Mouse (Mus musculus) intestine, embryonic 14.5 days (tissue): Measurements from ENCODE around the gene Fasn. TPM values are rescaled to one million over a fixed set of nuclear protein-coding genes. Genes with fewer than 3 reads are reported as not detected.
A peak's percentile ranks its signal among the peaks of the same experiment; 100 is the strongest.
"Not testable (repeated sequence)": the region's sequence is repeated elsewhere in the genome, so short reads cannot be mapped to it uniquely, and the experiment has no call there.

Source experiments
- ATAC-seq: fragments of 200-750 bp; cut with Nextera tagmentation; replicated peaks from 2 replicates; pipeline ENCODE4 v1.8.0; 2017; ENCODE audit warnings: low read depth, moderate number of reproducible peaks, moderate TSS enrichment, moderate library complexity; ENCODE audit not compliant: low FRiP score, low TSS enrichment
- DNase-seq: peaks from one replicate; pipeline ENCODE4 v3.0.0-alpha.2; 2018; ENCODE audit warnings: low spot score
- H3K27ac ChIP-seq: fragments of 300-500 bp; sonication (generic); 2 replicates; pipeline ENCODE4 v1.5.1; 2014; ENCODE audit warnings: low read depth, mild to moderate bottlenecking, control low read depth
- H3K27me3 ChIP-seq: fragments of 300-500 bp; sonication (generic); replicated peaks from 2 replicates; pipeline ENCODE4 v1.6.1; 2014; ENCODE audit warnings: low read length, control low read depth; ENCODE audit not compliant: control insufficient read depth, insufficient read depth
- H3K36me3 ChIP-seq: fragments of 300-500 bp; sonication (generic); 2 replicates; pipeline ENCODE4 v1.6.1; 2014; ENCODE audit warnings: low read length, control low read depth; ENCODE audit not compliant: control insufficient read depth, insufficient read depth
- H3K4me1 ChIP-seq: fragments of 300-500 bp; sonication (generic); replicated peaks from 2 replicates; pipeline ENCODE4 v1.6.1; 2014; ENCODE audit warnings: low read length, control low read depth, mixed read lengths; ENCODE audit not compliant: control insufficient read depth, insufficient read depth
- H3K4me2 ChIP-seq: fragments of 300-500 bp; sonication (generic); 2 replicates; pipeline ENCODE4 v1.6.1; 2014; ENCODE audit warnings: low read length
- H3K4me3 ChIP-seq: fragments of 300-500 bp; sonication (generic); 2 replicates; pipeline ENCODE4 v1.5.1; 2014; ENCODE audit warnings: low read depth, low read length, control low read depth, mixed read lengths
- H3K9ac ChIP-seq: fragments of 300-500 bp; sonication (generic); 2 replicates; pipeline ENCODE4 v1.6.1; 2014; ENCODE audit warnings: mild to moderate bottlenecking, low read length
- H3K9me3 ChIP-seq: fragments of 300-500 bp; sonication (generic); 2 replicates; pipeline ENCODE4 v1.6.1; 2016; ENCODE audit warnings: low read length, control low read depth; ENCODE audit not compliant: control insufficient read depth
- WGBS: fragments of 180-500 bp; shearing (Covaris S2); extraction: QIAGEN DNeasy Blood & Tissue Kit; methylation state at CpG from one replicate; pipeline ENCODE4 v1.1.7; 2014; 5-methylcytosine and 5-hydroxymethylcytosine counted together
- polyA plus RNA-seq: library from polyadenylated mRNA; unstranded; fragments of >200 nt; fragmentation: Nextera tagmentation; extraction: Ambion mirVana; gene quantifications from 2 replicates; pipeline ENCODE4 v1.2.1, GENCODE M21; 2014

Fasn gene
- polyA plus RNA-seq, 1 experiment from 2014 or later, result 115 TPM

- not testable (repeated sequence) for H3K4me3 ChIP-seq, H3K9me3 ChIP-seq, H3K9ac ChIP-seq, H3K27ac ChIP-seq, DNase-seq, H3K36me3 ChIP-seq, H3K27me3 ChIP-seq, H3K4me1 ChIP-seq
- WGBS, result 7% methylated on average over 5 of the region's 23 CpGs
- H3K4me2 ChIP-seq, result peak overlapping the region; percentile 29
- ATAC-seq, result peak; percentile 53
Observed at GRCm38 (mm10) chr11:120763121-120763999, 61.0 kb downstream of the Fasn start.

GRCm38 (mm10) chr11:120762672-120763041 lies 61.7 kb downstream of the Fasn start, which contains the start of gene Hmga1b:
Gene Hmga1b (plus strand): TSS chr11:120762794.
- H3K4me3 ChIP-seq, H3K4me1 ChIP-seq, H3K36me3 ChIP-seq, H3K9ac ChIP-seq, H3K27me3 ChIP-seq: not testable (repeated sequence)
- H3K4me2 ChIP-seq, result peak within 1 kb of the TSS; percentile 29
- DNase-seq, result peak; percentile 63
- 16% methylated on average over 12 of the region's 14 CpGs for WGBS
- ATAC-seq, result peak; percentile 61; the same call in 1 of the 2 replicates
- peaks cover 11% of the 10 kb centered on the region for H3K9me3 ChIP-seq
- H3K27ac ChIP-seq, result peak within 1 kb of the TSS; percentile 57; the same call in 1 of the 2 replicates

- H3K9ac ChIP-seq, result no peak overlapping the region
- H3K9me3 ChIP-seq, result peaks cover 12% of the 10 kb centered on the region
- H3K4me1 ChIP-seq, result no peaks in the 10 kb centered on the region
- no peaks in the 10 kb centered on the region for H3K27me3 ChIP-seq
- WGBS, result 65% methylated on average over 14 of the region's 14 CpGs
- H3K36me3 ChIP-seq, result no peaks in the 10 kb centered on the region
- peak overlapping the region; percentile 57; the same call in 1 of the 2 replicates for H3K27ac ChIP-seq
- no peak for DNase-seq
- ATAC-seq, result peak; percentile 70
- H3K4me2 ChIP-seq, result 0 out of 2 replicates have a peak overlapping the region, but pooled peaks have one; percentile 29
- H3K4me3 ChIP-seq, result no peak overlapping the region
Observed at GRCm38 (mm10) chr11:120761811-120762671, 62.3 kb downstream of the Fasn start.

GRCm38 (mm10) chr11:120760236-120760635 lies 64.1 kb downstream of the Fasn start:
- H3K9ac ChIP-seq, result no peak overlapping the region
- no peak overlapping the region for H3K4me3 ChIP-seq
- no peak overlapping the region for H3K27ac ChIP-seq
- WGBS, result 85% methylated on average over 9 of the region's 9 CpGs
- no peaks in the 10 kb centered on the region for H3K4me1 ChIP-seq
- DNase-seq (no peak), ATAC-seq (no peak)
- no peak overlapping the region for H3K4me2 ChIP-seq
- H3K27me3 ChIP-seq, result no peaks in the 10 kb centered on the region
- H3K9me3 ChIP-seq, result peaks cover 12% of the 10 kb centered on the region
- H3K36me3 ChIP-seq, result no peaks in the 10 kb centered on the region

Other genes with a start within 250 kb of the Fasn start
- gene Arhgdia, start 242.9 kb downstream of the Fasn start, polyA plus RNA-seq, result 627 and 633 TPM in 2 replicates
- gene Alyref, start 226.2 kb downstream of the Fasn start, polyA plus RNA-seq, result 387 and 448 TPM in 2 replicates
- gene Anapc11, start 226.1 kb downstream of the Fasn start, polyA plus RNA-seq, result 244 TPM in 2 replicates
- 3.5 and 4.4 TPM in 2 replicates for gene Npb, start 216.1 kb downstream of the Fasn start, polyA plus RNA-seq
- 157 and 179 TPM in 2 replicates for gene Pcyt2, start 206.6 kb downstream of the Fasn start, polyA plus RNA-seq
- gene Sirt7, start 199.3 kb downstream of the Fasn start, polyA plus RNA-seq, result 31.8 and 35.6 TPM in 2 replicates
- gene Mafg, start 190.9 kb downstream of the Fasn start, polyA plus RNA-seq, result 20.1 and 25.0 TPM in 2 replicates
- 22.4 and 23.2 TPM in 2 replicates for gene Pycr1, start 180.8 kb downstream of the Fasn start, polyA plus RNA-seq
- 0.32 TPM in 1 of 2 replicates, not detected in the other for gene Myadml2, start 176.4 kb downstream of the Fasn start, polyA plus RNA-seq
- 1.1 and 1.3 TPM in 2 replicates for gene Notum, start 163.4 kb downstream of the Fasn start, polyA plus RNA-seq
- gene Aspscr1, start 151.6 kb downstream of the Fasn start, polyA plus RNA-seq, result 93.2 and 104 TPM in 2 replicates
- gene Cenpx, start 110.8 kb downstream of the Fasn start, polyA plus RNA-seq, result 178 TPM in 2 replicates
- gene Lrrc45, start 110.6 kb downstream of the Fasn start, polyA plus RNA-seq, result 42.8 and 44.9 TPM in 2 replicates
- gene Rac3, start 103.1 kb downstream of the Fasn start, polyA plus RNA-seq, result 9.4 and 10.2 TPM in 2 replicates
- 25.3 and 25.8 TPM in 2 replicates for gene Dcxr, start 97.3 kb downstream of the Fasn start, polyA plus RNA-seq
- 0.70 TPM in 1 of 2 replicates, not detected in the other for gene Cbr2, start 92.4 kb downstream of the Fasn start, polyA plus RNA-seq
- 7.8 and 9.4 TPM in 2 replicates for gene Hmga1b, start 61.8 kb downstream of the Fasn start, polyA plus RNA-seq
- 23.8 and 28.3 TPM in 2 replicates for gene Rfng, start 40.3 kb downstream of the Fasn start, polyA plus RNA-seq
- 221 and 245 TPM in 2 replicates for gene Gps1, start 40.3 kb downstream of the Fasn start, polyA plus RNA-seq
- gene Dus1l, start 28.1 kb downstream of the Fasn start, polyA plus RNA-seq, result 83.0 and 89.8 TPM in 2 replicates
- gene Ccdc57, start 108.3 kb upstream of the Fasn start, polyA plus RNA-seq, result 5.9 and 7.0 TPM in 2 replicates
- 62.9 and 64.0 TPM in 2 replicates for gene Slc16a3, start 123.9 kb upstream of the Fasn start, polyA plus RNA-seq
- 68.7 and 70.2 TPM in 2 replicates for gene Csnk1d, start 166.8 kb upstream of the Fasn start, polyA plus RNA-seq
- gene Cd7, start 214.9 kb upstream of the Fasn start, polyA plus RNA-seq, result 2.9 and 4.1 TPM in 2 replicates
- gene Sectm1b, start 239.0 kb upstream of the Fasn start, polyA plus RNA-seq, result 1.5 and 1.8 TPM in 2 replicates